Mouse (Mus musculus) liver, embryonic 15.5 days (tissue): ENCODE results near the gene Icmt. TPM values are rescaled to one million over a fixed set of nuclear protein-coding genes. Genes with fewer than 3 reads are reported as not detected.

Experiments
- ATAC-seq: fragments of 200-750 bp; cut with Nextera tagmentation; 2 replicates; pipeline ENCODE4 v1.8.0; 2017; ENCODE audit warnings: moderate number of reproducible peaks, mild to moderate bottlenecking, moderate library complexity; ENCODE audit not compliant: insufficient read depth
- H3K27ac ChIP-seq: fragments of 300-500 bp; sonication (generic); replicated peaks from 2 replicates; pipeline ENCODE4 v1.5.1; 2015; ENCODE audit warnings: mild to moderate bottlenecking, inconsistent platforms
- H3K27me3 ChIP-seq: fragments of 300-500 bp; sonication (generic); 2 replicates; pipeline ENCODE4 v1.6.1; 2015; ENCODE audit warnings: mild to moderate bottlenecking, inconsistent platforms
- H3K36me3 ChIP-seq: fragments of 300-500 bp; sonication (generic); replicated peaks from 2 replicates; pipeline ENCODE4 v1.6.1; 2015; ENCODE audit warnings: moderate library complexity, mild to moderate bottlenecking, inconsistent platforms
- H3K4me1 ChIP-seq: fragments of 300-500 bp; sonication (generic); replicated peaks from 2 replicates; pipeline ENCODE4 v1.6.1; 2015; ENCODE audit warnings: inconsistent platforms
- H3K4me2 ChIP-seq: fragments of 300-500 bp; sonication (generic); 2 replicates; pipeline ENCODE4 v1.6.1; 2015; ENCODE audit warnings: moderate library complexity, mild to moderate bottlenecking, inconsistent platforms
- H3K4me3 ChIP-seq: fragments of 300-500 bp; sonication (generic); replicated peaks from 2 replicates; pipeline ENCODE4 v1.5.1; 2015; ENCODE audit warnings: mild to moderate bottlenecking, inconsistent platforms
- H3K9ac ChIP-seq: fragments of 300-500 bp; sonication (generic); 2 replicates; pipeline ENCODE4 v1.6.1; 2015; ENCODE audit warnings: moderate library complexity, mild to moderate bottlenecking, inconsistent platforms
- H3K9me3 ChIP-seq: fragments of 300-500 bp; sonication (generic); replicated peaks from 2 replicates; pipeline ENCODE4 v1.6.1; 2016; ENCODE audit warnings: inconsistent platforms
- WGBS: fragments of 180-500 bp; shearing (Covaris S2); methylation state at CpG from one replicate; pipeline ENCODE4 v1.1.7; 2015; ENCODE audit warnings: mixed read lengths; ENCODE audit not compliant: insufficient replicate concordance; 5-methylcytosine and 5-hydroxymethylcytosine counted together
- polyA plus RNA-seq: library from polyadenylated mRNA; unstranded; fragments of >200 nt; fragmentation: Nextera tagmentation; extraction: Ambion mirVana; gene quantifications from 2 replicates; pipeline ENCODE4 v1.2.1, GENCODE M21; 2015

The Icmt gene
- polyA plus RNA-seq, 1 experiment from 2014 or later: 7.6 TPM

- H3K4me3 ChIP-seq: no peak overlapping the region
- peaks cover 34% of the 10 kb centered on the region for H3K4me1 ChIP-seq
- no peak overlapping the region for H3K4me2 ChIP-seq
- no peak for ATAC-seq
- H3K27ac ChIP-seq: no peak overlapping the region
- no peak overlapping the region for H3K9ac ChIP-seq
- H3K9me3 ChIP-seq: no peaks in the 10 kb centered on the region
- no peaks in the 10 kb centered on the region for H3K36me3 ChIP-seq
- 76% methylated on average over 5 of the region's 5 CpGs for WGBS
- no peaks in the 10 kb centered on the region for H3K27me3 ChIP-seq
Measured at GRCm38 (mm10) chr4:152265791-152266190, 31.2 kb upstream of the Icmt start.

- H3K27ac ChIP-seq: no peak overlapping the region
- 62% methylated on average over 10 of the region's 10 CpGs for WGBS
- no peaks in the 10 kb centered on the region for H3K9me3 ChIP-seq
- peaks cover 32% of the 10 kb centered on the region for H3K4me1 ChIP-seq
- H3K27me3 ChIP-seq: no peaks in the 10 kb centered on the region
- no peaks in the 10 kb centered on the region for H3K36me3 ChIP-seq
- no peak overlapping the region for H3K4me3 ChIP-seq
- H3K4me2 ChIP-seq: no peak overlapping the region
- ATAC-seq: no peak
- no peak overlapping the region for H3K9ac ChIP-seq
Measured at GRCm38 (mm10) chr4:152266236-152266895, 30.7 kb upstream of the Icmt start.

- no peak overlapping the region for H3K4me2 ChIP-seq
- no peak for ATAC-seq
- H3K9ac ChIP-seq: no peak overlapping the region
- no peak overlapping the region for H3K4me3 ChIP-seq
- H3K27me3 ChIP-seq: peaks cover 12% of the 10 kb centered on the region
- H3K27ac ChIP-seq: no peak overlapping the region
- H3K36me3 ChIP-seq: no peaks in the 10 kb centered on the region
- peaks cover 21% of the 10 kb centered on the region for H3K4me1 ChIP-seq
- 63% methylated on average over 13 of the region's 13 CpGs for WGBS
- no peaks in the 10 kb centered on the region for H3K9me3 ChIP-seq
Measured at GRCm38 (mm10) chr4:152267748-152268369, 29.2 kb upstream of the Icmt start.

- H3K9ac ChIP-seq: no peak overlapping the region
- H3K27ac ChIP-seq: no peak overlapping the region
- 71% methylated on average over 13 of the region's 13 CpGs for WGBS
- H3K4me3 ChIP-seq: no peak overlapping the region
- H3K4me1 ChIP-seq: peaks cover 10% of the 10 kb centered on the region
- H3K9me3 ChIP-seq: no peaks in the 10 kb centered on the region
- no peak overlapping the region for H3K4me2 ChIP-seq
- ATAC-seq: no peak
- no peaks in the 10 kb centered on the region for H3K36me3 ChIP-seq
- peaks cover 33% of the 10 kb centered on the region for H3K27me3 ChIP-seq
Measured at GRCm38 (mm10) chr4:152269967-152270366, 27.1 kb upstream of the Icmt start.

- no peaks in the 10 kb centered on the region for H3K9me3 ChIP-seq
- no peak overlapping the region for H3K9ac ChIP-seq
- H3K4me3 ChIP-seq: no peak overlapping the region
- no peak overlapping the region for H3K27ac ChIP-seq
- no peak overlapping the region for H3K4me2 ChIP-seq
- H3K27me3 ChIP-seq: peaks cover 39% of the 10 kb centered on the region
- ATAC-seq: no peak
- WGBS: 67% methylated on average over 9 of the region's 9 CpGs
- H3K4me1 ChIP-seq: peaks cover 10% of the 10 kb centered on the region
- H3K36me3 ChIP-seq: no peaks in the 10 kb centered on the region
Measured at GRCm38 (mm10) chr4:152270599-152270998, 26.4 kb upstream of the Icmt start.

GRCm38 (mm10) chr4:152271334-152271733 lies 25.7 kb upstream of the Icmt start:
- no peak overlapping the region for H3K4me3 ChIP-seq
- H3K36me3 ChIP-seq: no peaks in the 10 kb centered on the region
- H3K4me1 ChIP-seq: peaks cover 10% of the 10 kb centered on the region
- no peak for ATAC-seq
- WGBS: 79% methylated on average over 11 of the region's 11 CpGs
- no peaks in the 10 kb centered on the region for H3K9me3 ChIP-seq
- peaks cover 47% of the 10 kb centered on the region for H3K27me3 ChIP-seq
- H3K27ac ChIP-seq: no peak overlapping the region
- H3K9ac ChIP-seq: no peak overlapping the region
- H3K4me2 ChIP-seq: no peak overlapping the region

GRCm38 (mm10) chr4:152272006-152272405 lies 25.0 kb upstream of the Icmt start:
- H3K4me2 ChIP-seq: no peak overlapping the region
- H3K27me3 ChIP-seq: peaks cover 54% of the 10 kb centered on the region
- 66% methylated on average over 7 of the region's 7 CpGs for WGBS
- no peaks in the 10 kb centered on the region for H3K9me3 ChIP-seq
- no peak for ATAC-seq
- no peak overlapping the region for H3K9ac ChIP-seq
- no peaks in the 10 kb centered on the region for H3K36me3 ChIP-seq
- no peak overlapping the region for H3K4me3 ChIP-seq
- no peak overlapping the region for H3K27ac ChIP-seq
- H3K4me1 ChIP-seq: peaks cover 10% of the 10 kb centered on the region

GRCm38 (mm10) chr4:152272449-152273049 lies 24.5 kb upstream of the Icmt start:
- Histone ChIP-seq H3K9ac (no peak overlapping the region), H3K9me3 (no peaks in the 10 kb centered on the region)
- ATAC-seq: no peak

GRCm38 (mm10) chr4:152273191-152273590 lies 23.8 kb upstream of the Icmt start:
- no peak for ATAC-seq
- H3K9ac ChIP-seq: no peak overlapping the region
- H3K27me3 ChIP-seq: peaks cover 56% of the 10 kb centered on the region
- H3K9me3 ChIP-seq: no peaks in the 10 kb centered on the region
- H3K27ac ChIP-seq: no peak overlapping the region
- no peak overlapping the region for H3K4me2 ChIP-seq
- H3K4me3 ChIP-seq: no peak overlapping the region
- WGBS: 44% methylated on average over 3 of the region's 3 CpGs
- no peaks in the 10 kb centered on the region for H3K36me3 ChIP-seq
- H3K4me1 ChIP-seq: peaks cover 10% of the 10 kb centered on the region

More at GRCm38 (mm10) chr4:152272449-152273049, 24.5 kb upstream of the Icmt start:
- WGBS: 28% methylated on average over 9 of the region's 9 CpGs
- H3K27me3 ChIP-seq: peaks cover 56% of the 10 kb centered on the region
- H3K27ac ChIP-seq: no peak overlapping the region
- no peaks in the 10 kb centered on the region for H3K36me3 ChIP-seq
- no peak overlapping the region for H3K4me2 ChIP-seq
- peaks cover 10% of the 10 kb centered on the region for H3K4me1 ChIP-seq
- no peak overlapping the region for H3K4me3 ChIP-seq

GRCm38 (mm10) chr4:152273621-152274236 lies 23.3 kb upstream of the Icmt start, which contains the start of gene Gpr153:
Gpr153 (plus strand) TSS chr4:152274232.
- ATAC-seq: 0 out of 2 replicates have a peak, but pooled peaks have one; percentile 20
- Histone ChIP-seq H3K27me3 (peaks cover 57% of the 10 kb centered on the region), H3K9me3 (no peaks in the 10 kb centered on the region), H3K4me1 (peaks cover 10% of the 10 kb centered on the region), H3K4me2 (peak within 1 kb of the TSS; percentile 64), H3K9ac (peak within 1 kb of the TSS; percentile 32; the same call in 1 of the 2 replicates), H3K36me3 (no peaks in the 10 kb centered on the region), H3K4me3 (peak within 1 kb of the TSS; percentile 48), H3K27ac (no peak within 1 kb of the TSS)
- WGBS: 3% methylated on average over 29 of the region's 48 CpGs

- 3% methylated on average over 20 of the region's 20 CpGs for WGBS
- H3K27ac ChIP-seq: no peak overlapping the region
- peak overlapping the region; percentile 48 for H3K4me3 ChIP-seq
- no peak overlapping the region for H3K9ac ChIP-seq
- H3K9me3 ChIP-seq: no peaks in the 10 kb centered on the region
- no peak for ATAC-seq
- H3K36me3 ChIP-seq: no peaks in the 10 kb centered on the region
- H3K4me1 ChIP-seq: peaks cover 10% of the 10 kb centered on the region
- H3K4me2 ChIP-seq: peak overlapping the region; percentile 64
- peaks cover 67% of the 10 kb centered on the region for H3K27me3 ChIP-seq
Measured at GRCm38 (mm10) chr4:152274681-152275131, 22.3 kb upstream of the Icmt start.
